Mouse (Mus musculus) activated CD4-positive, CD25-positive, alpha-beta regulatory T cell, adult 4 months (primary cell): ENCODE results near the gene 4933415A04Rik. TPM values are rescaled to one million over a fixed set of nuclear protein-coding genes. Genes with fewer than 3 reads are reported as not detected.

ENCODE experiments used
- ATAC-seq: one replicate; pipeline ENCODE4 v1.8.0; 2017
- polyA plus RNA-seq, 2 experiments: library from polyadenylated mRNA; unstranded; fragments of 100-300 nt; shearing (Covaris generic); gene quantifications; one replicate each; pipeline ENCODE4 v1.2.1; 2017

4933415A04Rik gene
- polyA plus RNA-seq, 2 experiments from 2014 or later = not detected

DNA sequence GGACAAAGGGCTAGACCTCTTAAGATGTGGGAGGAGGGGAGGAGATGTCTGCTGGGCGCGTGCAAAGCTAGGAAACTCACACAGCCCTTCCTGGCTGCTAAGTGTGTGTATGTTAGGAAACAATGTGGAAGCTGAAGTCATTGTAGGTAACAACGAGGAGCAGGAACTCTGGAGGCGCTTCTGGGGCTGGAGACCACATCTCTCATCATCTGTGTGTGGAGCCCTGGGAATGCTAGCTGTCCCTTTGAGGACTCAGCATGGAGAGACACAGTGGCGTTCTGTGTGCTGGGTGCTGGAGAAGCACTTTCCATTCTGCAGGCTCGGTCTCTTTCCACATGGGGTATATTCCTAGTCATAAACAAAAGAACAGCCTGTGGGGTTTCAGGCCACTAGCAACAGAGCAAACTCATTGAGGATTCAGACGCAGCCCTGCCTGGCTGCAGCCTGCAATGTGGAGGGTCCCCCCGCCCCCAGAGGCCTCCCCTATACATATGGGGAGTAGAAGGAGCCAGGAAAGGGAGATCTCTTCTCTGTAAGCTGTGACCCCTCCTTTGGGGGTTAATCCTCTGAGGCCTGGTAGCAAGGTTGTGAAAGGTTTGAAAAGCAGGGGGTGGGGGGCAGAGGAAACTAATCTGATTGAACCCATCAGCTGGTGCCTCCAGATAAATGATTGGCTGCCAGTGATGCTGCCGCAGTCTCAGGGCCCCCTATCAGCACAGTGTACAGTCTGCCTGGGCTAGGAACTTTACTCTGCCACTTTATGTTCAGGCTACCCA, 11.3 kb upstream of the 4933415A04Rik start:
- ATAC-seq = no peak

GRCm38 (mm10) chr11:43577713-43578478, 8.9 kb upstream of the 4933415A04Rik start:
- no peak for ATAC-seq

GRCm38 (mm10) chr11:43585211-43586005, 1.4 kb upstream of the 4933415A04Rik start:
- no peak for ATAC-seq

GRCm38 (mm10) chr11:43589530-43590072, 2.8 kb downstream of the 4933415A04Rik start:
- ATAC-seq = no peak

- no peak for ATAC-seq
Observed at GRCm38 (mm10) chr11:43601440-43601839, 14.6 kb downstream of the 4933415A04Rik start, which contains the start of gene Fabp6. Gene Fabp6 (minus strand): TSS chr11:43601540.

- no peak for ATAC-seq
Observed at GRCm38 (mm10) chr11:43604207-43604606, 17.4 kb downstream of the 4933415A04Rik start.

- ATAC-seq = no peak
Observed at GRCm38 (mm10) chr11:43604891-43605290, 18.1 kb downstream of the 4933415A04Rik start.

DNA sequence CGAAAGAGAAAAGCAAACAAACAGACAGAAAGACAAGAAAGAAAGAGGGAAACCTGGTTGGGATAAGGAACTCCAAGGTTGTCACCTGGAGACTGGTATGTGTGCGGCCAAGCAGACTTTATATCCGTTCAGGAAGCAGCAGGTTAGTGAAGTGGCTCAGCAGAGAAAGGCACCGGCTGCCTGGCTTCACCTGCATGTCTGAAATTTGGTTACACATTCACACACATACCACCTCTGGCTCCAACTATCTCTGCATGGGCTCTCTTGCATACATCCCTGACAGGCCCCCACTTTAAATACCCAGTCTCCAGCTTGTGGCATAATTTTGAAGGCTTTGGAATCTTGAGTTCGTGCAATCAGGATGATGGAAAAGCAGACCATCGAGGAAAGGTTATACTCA, 19.0 kb downstream of the 4933415A04Rik start:
- ATAC-seq = no peak

DNA sequence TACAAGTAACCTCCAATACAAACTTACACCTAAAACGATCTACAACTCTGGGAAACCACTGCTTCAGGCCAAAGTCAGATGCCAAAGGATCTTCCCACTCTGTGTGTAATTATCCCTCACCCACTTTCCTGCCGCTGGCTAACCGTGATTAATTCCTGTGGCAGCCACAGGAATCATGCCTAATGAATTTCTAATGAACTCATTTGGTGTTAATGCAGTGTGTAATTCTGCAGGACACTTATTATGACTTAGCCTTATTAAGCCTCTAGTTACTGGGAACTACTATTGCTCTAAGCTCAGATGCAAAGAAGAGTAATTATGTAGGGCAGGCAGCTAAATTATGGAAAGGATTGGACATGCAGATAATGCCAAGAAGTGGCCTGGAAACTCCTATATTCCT, 21.6 kb downstream of the 4933415A04Rik start:
- ATAC-seq = no peak

DNA sequence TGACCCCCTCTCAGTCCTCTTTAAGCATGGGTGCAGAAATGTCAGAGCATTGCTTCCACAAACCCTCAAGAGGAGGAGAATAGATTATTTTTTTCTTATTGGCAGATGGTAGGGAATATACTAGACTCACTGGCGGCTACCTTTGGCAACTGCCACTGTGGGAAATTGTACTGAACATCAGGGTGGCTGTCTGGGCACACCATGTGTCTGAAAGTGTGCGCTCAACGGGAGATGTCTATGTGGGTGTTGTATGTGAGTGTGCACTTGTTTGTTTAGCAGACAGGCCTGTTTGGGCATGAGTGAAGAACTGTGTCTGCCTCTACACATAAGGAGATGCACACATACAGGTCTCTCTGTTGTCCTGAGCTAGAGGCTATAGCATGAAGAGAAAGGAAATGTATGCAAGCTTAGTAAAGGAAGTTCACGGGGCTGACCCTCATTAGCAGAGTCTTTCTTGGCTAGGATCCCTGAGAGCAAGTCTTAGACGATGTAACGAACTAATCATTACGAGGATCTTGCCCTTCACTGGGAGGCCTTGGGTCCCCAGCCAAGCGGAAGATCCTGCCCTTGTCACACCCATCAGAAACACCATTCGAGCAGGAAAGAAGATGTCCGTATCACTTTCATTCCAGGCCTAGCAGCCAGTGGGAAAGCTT, 23.3 kb downstream of the 4933415A04Rik start:
- ATAC-seq = no peak

- no peak for ATAC-seq
Observed at GRCm38 (mm10) chr11:43610662-43611033, 23.8 kb downstream of the 4933415A04Rik start.

DNA sequence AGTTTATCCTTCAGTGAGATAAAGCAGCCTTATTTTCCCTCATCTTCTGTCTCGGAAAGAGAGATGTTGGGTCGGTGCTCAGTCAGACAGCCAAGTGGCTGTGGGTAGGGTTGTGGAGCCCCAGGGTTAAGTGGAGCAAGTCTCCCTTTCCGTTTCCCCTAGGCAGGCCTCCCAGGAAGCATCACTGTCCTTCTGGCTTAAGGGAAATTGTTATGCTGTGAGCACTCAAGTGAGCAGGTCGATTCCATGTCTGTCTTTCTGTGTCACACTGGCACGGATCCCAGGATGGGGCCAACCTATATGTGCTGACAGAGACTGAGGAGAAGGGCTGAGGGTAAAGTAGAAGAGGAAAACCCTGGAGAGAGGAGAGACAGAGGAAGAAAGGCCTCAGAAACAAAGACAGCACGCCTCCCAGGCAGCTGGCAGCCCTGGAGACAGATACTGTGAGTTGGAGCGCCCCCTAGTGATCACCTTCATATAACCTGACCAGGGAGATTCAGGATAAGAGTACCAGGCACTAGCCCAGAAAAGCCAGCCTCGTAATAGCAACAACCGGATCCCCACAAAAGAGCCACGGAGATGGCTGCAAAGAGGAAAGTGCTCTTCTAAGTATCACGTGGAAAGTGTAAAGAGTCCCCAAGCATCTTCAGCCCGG, 26.1 kb downstream of the 4933415A04Rik start:
- ATAC-seq = no peak

DNA sequence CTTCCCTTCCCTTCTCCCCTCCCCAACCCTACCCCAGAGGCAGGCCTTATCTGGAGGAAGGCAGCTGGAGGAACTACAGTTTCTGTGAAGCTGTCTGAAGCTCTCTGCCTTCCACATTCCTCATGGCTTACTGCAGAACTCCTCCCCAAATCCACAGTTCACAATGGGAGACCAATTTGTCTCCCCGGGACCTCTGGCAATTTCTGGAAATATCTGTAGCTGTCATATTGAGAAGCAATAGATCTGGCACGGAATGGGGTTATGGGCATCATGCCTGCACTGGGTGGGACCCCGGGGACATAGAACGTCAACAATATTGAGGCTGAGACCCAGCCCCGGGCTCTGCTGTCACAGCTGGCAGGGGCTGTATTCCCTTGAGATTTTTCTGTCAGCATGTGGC, 31.1 kb downstream of the 4933415A04Rik start:
- ATAC-seq = no peak

GRCm38 (mm10) chr11:43618403-43618802, 31.6 kb downstream of the 4933415A04Rik start:
- ATAC-seq = no peak

- no peak for ATAC-seq
Observed at GRCm38 (mm10) chr11:43621769-43622168, 34.9 kb downstream of the 4933415A04Rik start.

DNA sequence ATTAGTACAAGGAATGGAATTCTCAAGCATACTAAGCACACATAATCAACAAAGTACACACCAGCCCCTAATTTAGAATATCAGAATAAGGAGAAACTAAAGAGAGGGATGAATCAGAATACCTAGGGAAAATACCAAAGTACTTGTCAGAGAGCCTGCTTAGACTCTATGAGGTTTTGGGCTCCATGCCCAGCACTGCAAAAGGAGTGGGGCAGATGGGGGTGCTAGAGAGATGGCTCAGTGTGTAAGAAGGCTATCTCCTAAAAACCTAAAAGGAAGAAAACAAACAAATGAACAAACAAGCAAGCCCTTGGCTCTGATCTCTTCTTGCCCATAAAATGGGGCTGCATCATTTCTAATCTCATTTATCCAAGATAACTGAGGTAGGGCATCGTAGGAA, 37.5 kb downstream of the 4933415A04Rik start:
- ATAC-seq = no peak

DNA sequence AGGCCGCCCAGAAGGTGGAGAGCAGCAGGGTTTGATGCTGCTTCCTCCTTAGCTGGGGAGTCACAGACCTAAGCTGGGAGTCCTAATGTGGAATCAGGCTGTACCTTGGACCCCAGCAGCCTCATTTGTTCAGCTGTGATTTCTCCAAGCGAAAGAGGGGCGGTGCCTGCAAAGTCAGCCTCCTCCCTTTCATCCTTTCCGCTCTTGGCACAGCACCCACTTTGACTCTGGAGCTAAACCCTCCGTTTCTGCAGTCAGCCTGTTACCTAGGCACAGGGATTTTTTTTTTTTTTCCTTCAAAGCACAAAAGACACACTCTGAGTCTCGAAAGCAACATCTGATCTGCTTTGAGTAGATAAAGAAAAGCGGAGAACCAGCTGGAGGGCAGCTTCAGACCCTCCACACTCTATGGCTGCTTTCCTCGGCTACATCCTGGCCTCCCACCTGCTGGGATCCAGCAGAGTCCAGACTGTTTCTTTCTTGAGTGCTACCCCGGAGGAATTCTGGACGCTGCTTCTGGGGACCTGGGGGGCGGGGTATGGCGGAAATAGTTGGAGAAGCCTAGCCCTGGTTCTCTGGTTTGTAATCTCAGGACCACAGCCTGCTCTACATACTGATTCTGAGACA, 39.6 kb downstream of the 4933415A04Rik start:
- no peak for ATAC-seq

DNA sequence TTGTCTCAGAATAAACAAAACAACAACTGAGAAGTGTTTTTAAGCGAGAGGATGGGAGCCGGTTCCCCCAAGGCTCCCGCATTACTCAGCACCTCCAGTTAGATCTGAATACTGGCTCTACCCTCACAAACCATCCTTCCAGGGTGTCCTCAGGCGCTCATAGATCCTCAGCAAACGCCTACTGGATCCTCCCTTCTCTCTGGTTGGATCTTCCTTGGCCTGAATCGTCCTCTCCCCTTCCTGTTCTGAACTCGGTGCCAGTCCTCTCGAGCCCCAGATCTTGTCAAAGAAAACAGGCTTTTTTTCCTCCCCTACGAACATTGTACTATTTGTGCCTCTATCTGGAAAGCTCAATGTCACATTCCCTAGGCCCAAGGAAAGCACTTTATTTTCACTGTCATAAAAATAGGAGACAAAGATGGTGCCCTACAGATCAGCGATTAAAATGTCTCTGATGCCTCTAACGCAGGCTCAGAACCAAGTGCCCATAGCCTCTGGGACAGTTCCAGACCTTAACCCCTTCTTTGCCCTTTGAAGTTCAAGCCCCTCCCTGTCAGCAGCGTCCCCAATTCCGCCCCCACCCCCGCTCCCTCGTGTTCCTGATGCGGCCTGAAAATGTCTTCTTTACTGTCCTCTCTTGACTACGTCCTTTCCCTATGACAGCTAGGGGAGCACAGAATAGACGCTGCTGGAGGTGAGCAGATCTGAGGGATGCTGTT, 40.2 kb downstream of the 4933415A04Rik start:
- ATAC-seq = no peak

GRCm38 (mm10) chr11:43631645-43632044, 44.8 kb downstream of the 4933415A04Rik start:
- no peak for ATAC-seq

GRCm38 (mm10) chr11:43632566-43632965, 45.7 kb downstream of the 4933415A04Rik start:
- ATAC-seq = peak; percentile 54
